8 mouse cellular contexts compared by ENCODE assay signal in genomic region chr8:94785247-94785985, GRCm38 (mm10). TPM values are rescaled to one million over a fixed set of nuclear protein-coding genes. Genes with fewer than 3 reads are reported as not detected.
DNase-seq lines count a peak whose midpoint lies in the region; ATAC-seq and TF ChIP-seq lines count a peak whose summit lies in the region.
"Had no signal": no experiment of that assay in that cellular context is flagged by ENCODE, and none has a peak within 500 bp of the region (broad histone marks: within the 10 kb centered on the region; RNA-seq: fewer than 3 reads in every experiment).

No protein-coding gene starts in this region.

- peak overlapping the region; percentile 75 for H3K27ac ChIP-seq in lung, postnatal 0 days (ENCODE audit: low read length)
- no peak overlapping the region for H3K27ac ChIP-seq in forebrain, embryonic 16.5 days (ENCODE audit: low read length)

- no peak overlapping the region for H3K4me2 ChIP-seq in lung, postnatal 0 days (replicated peaks; ENCODE audit: low read depth, low read length)
- H3K4me2 ChIP-seq in forebrain, embryonic 16.5 days (ENCODE audit: low read length): no peak overlapping the region

- 37% methylated on average over 12 of the region's 12 CpGs for WGBS in lung, postnatal 0 days
- WGBS in forebrain, embryonic 16.5 days: 67% methylated on average over 12 of the region's 12 CpGs

- no peak for TF ChIP-seq EP300 in lung, postnatal 0 days (IDR thresholded peaks at IDR 0.05)

- DNase-seq in urinary bladder, postnatal 14 days (ENCODE audit: low spot score): peak; percentile 38
- DNase-seq in urinary bladder, postnatal 25 days (ENCODE audit: low spot score): no peak
- DNase-seq in adrenal gland, postnatal 25 days: peak; percentile 46
- peak; percentile 43 to 44 for DNase-seq in heart, postnatal 36 days
- peak; percentile 91 for DNase-seq in lung, postnatal 0 days (ENCODE audit: low spot score)
- DNase-seq in testis, postnatal 14 days (ENCODE audit: low spot score): peak; percentile 81

- no peak overlapping the region for H3K4me3 ChIP-seq in lung, postnatal 0 days (ENCODE audit: low read depth, low read length)
- no peak overlapping the region for H3K4me3 ChIP-seq in forebrain, embryonic 16.5 days (replicated peaks; ENCODE audit: low read length)

- TF ChIP-seq CTCF in lung, postnatal 0 days (IDR thresholded peaks at IDR 0.05): peak; percentile 74

- intact Hi-C loops in heart, postnatal 36 days (cut with DNase I): loop anchor here (2.0 kb wide), 1 partner anchor 27 kb away; no protein-coding TSS in a partner anchor

- H3K27me3 ChIP-seq in lung, postnatal 0 days (replicated peaks; ENCODE audit: insufficient read depth, low read length): no peaks in the 10 kb centered on the region
- H3K27me3 ChIP-seq in forebrain, embryonic 16.5 days (replicated peaks; ENCODE audit: control insufficient read depth, insufficient read depth, low read length): no peaks in the 10 kb centered on the region

- peaks cover 10% of the 10 kb centered on the region for H3K4me1 ChIP-seq in lung, postnatal 0 days (ENCODE audit: insufficient read depth, low read depth, low read length)
- H3K4me1 ChIP-seq in forebrain, embryonic 16.5 days (replicated peaks; ENCODE audit: control insufficient read depth, insufficient read depth, low read length): no peaks in the 10 kb centered on the region

- no peaks in the 10 kb centered on the region for H3K9me3 ChIP-seq in lung, postnatal 0 days (ENCODE audit: low read length)
- H3K9me3 ChIP-seq in forebrain, embryonic 16.5 days (ENCODE audit: control insufficient read depth, low read length): no peaks in the 10 kb centered on the region

- peak; percentile 79 for ATAC-seq in lung, postnatal 0 days
- no peak for ATAC-seq in forebrain, embryonic 16.5 days

- no peak overlapping the region for H3K9ac ChIP-seq in lung, postnatal 0 days (replicated peaks; ENCODE audit: low read depth)
- H3K9ac ChIP-seq in forebrain, embryonic 16.5 days (replicated peaks; ENCODE audit: low read depth, low read length): no peak overlapping the region

- H3K36me3 ChIP-seq in lung, postnatal 0 days (ENCODE audit: insufficient read depth, low read length): no peaks in the 10 kb centered on the region
- no peaks in the 10 kb centered on the region for H3K36me3 ChIP-seq in forebrain, embryonic 16.5 days (ENCODE audit: control insufficient read depth, insufficient read depth)

RNA-seq across cellular contexts. Expression of gene Cx3cl1, which starts 13.6 kb away (rescaled TPM):
- 23.0 and 25.2 TPM in 2 replicates for total RNA-seq in adrenal gland, postnatal 25 days (2021)
- 1 to 10 TPM; 2.9 to 4.4 TPM for total RNA-seq in heart, postnatal 36 days (2021)
- 8.3 and 10.7 TPM in 2 replicates for polyA plus RNA-seq in lung, postnatal 0 days (2015; fragmentation: Nextera tagmentation; extraction: Ambion mirVana)
- polyA plus RNA-seq in forebrain, embryonic 16.5 days (2015; fragmentation: Nextera tagmentation; extraction: Ambion mirVana): 15.1 and 23.8 TPM in 2 replicates

RNA-seq across cellular contexts. Expression of gene Ccl17, which starts 24.8 kb away (rescaled TPM):
- total RNA-seq in adrenal gland, postnatal 25 days (2021): 0.70 TPM in 1 of 2 replicates, not detected in the other
- total RNA-seq in heart, postnatal 36 days (2021): not detected
- 5.7 and 9.1 TPM in 2 replicates for polyA plus RNA-seq in lung, postnatal 0 days (2015; fragmentation: Nextera tagmentation; extraction: Ambion mirVana)
- 0.77 TPM in 1 of 2 replicates, not detected in the other for polyA plus RNA-seq in forebrain, embryonic 16.5 days (2015; fragmentation: Nextera tagmentation; extraction: Ambion mirVana)
- polyA plus RNA-seq: intestine, embryonic 14.5 days had no signal

RNA-seq across cellular contexts. Expression of gene Ccl22, which starts 40.0 kb away (rescaled TPM):
- not detected in 2 replicates for total RNA-seq in adrenal gland, postnatal 25 days (2021)
- total RNA-seq in heart, postnatal 36 days (2021): not detected
- 0.45 TPM in 2 replicates for polyA plus RNA-seq in lung, postnatal 0 days (2015; fragmentation: Nextera tagmentation; extraction: Ambion mirVana)
- polyA plus RNA-seq in forebrain, embryonic 16.5 days (2015; fragmentation: Nextera tagmentation; extraction: Ambion mirVana): not detected in 2 replicates
- polyA plus RNA-seq: intestine, embryonic 14.5 days had no signal

RNA-seq across cellular contexts. Expression of gene Coq9, which starts 52.7 kb away (rescaled TPM):
- total RNA-seq in adrenal gland, postnatal 25 days (2021): 199 and 209 TPM in 2 replicates
- 100 to 1,000 TPM; 536 to 626 TPM for total RNA-seq in heart, postnatal 36 days (2021)
- polyA plus RNA-seq in lung, postnatal 0 days (2015; fragmentation: Nextera tagmentation; extraction: Ambion mirVana): 47.1 and 51.4 TPM in 2 replicates
- polyA plus RNA-seq in forebrain, embryonic 16.5 days (2015; fragmentation: Nextera tagmentation; extraction: Ambion mirVana): 56.8 and 60.7 TPM in 2 replicates

RNA-seq across cellular contexts. Expression of gene Ciapin1, which starts 52.7 kb away (rescaled TPM):
- 112 and 175 TPM in 2 replicates for total RNA-seq in adrenal gland, postnatal 25 days (2021)
- total RNA-seq in heart, postnatal 36 days (2021): 10 to 100 TPM; 73.7 to 91.4 TPM
- 66.7 and 74.5 TPM in 2 replicates for polyA plus RNA-seq in lung, postnatal 0 days (2015; fragmentation: Nextera tagmentation; extraction: Ambion mirVana)
- 119 and 148 TPM in 2 replicates for polyA plus RNA-seq in forebrain, embryonic 16.5 days (2015; fragmentation: Nextera tagmentation; extraction: Ambion mirVana)
